Mouse (Mus musculus) heart, adult 9 months (tissue): ENCODE data around the gene Ostf1.

Source experiments
- DNase-seq, 2 experiments: peaks; one replicate each; pipeline ENCODE4 v3.0.0; 2022; ENCODE audit warnings: low spot score in 2 of 2

The Ostf1 gene

DNA sequence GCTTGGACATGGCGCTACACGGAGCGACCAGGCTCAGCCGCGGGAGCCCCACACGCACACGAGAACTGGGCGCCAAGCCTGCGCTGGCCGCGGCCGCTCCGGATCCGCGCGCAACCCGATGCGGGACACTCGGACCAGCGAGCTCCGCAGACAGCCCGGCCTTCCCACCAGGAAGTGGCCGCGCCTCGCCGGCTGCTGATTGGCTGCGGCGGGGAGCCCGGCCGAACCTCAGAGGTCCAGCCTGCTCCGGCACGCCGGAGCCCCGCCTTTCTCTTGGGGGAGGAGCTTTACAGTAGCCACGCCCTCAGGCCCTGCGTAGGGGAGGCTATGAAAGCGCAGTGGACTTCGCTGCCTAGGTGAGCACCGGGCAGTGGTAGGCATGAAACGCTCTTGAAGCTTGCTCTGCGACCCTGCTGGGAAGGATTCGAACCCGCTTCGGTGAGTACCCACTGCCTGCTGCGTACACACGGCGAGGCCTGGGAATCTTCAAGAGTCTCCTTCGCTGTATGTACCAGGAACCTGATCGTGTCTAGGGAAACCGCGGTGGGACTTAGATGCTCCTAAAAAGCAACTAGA, at the start of gene Ostf1, which contains the start of gene Nmrk1:
Ostf1 (minus strand) TSS at position 180 of the 576 bp plus-strand sequence.
Nmrk1 (plus strand) TSS at position 307 of the 576 bp plus-strand sequence.
- DNase-seq, result peak; percentile 96 to 97

DNA sequence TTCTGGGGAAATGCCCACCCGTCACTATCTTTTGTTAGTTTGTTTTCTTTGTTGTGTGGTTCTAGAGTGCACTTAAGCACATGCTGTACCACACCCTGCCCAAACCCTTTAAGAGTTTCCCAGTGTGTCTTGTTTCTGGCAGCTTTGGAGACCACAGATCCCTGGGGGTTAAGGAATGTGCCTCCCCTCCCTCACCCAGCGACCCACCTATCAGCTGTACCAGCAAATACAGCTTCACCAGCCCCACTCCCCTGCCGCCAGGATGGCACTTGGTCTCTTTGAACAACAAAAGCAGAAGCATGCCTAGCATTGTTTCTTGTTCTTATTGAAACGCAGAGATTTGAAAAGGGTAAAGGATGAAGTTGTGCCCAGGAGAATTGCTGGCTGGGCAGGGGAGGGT, 41.5 kb upstream of the Ostf1 start:
- no peak for DNase-seq

DNA sequence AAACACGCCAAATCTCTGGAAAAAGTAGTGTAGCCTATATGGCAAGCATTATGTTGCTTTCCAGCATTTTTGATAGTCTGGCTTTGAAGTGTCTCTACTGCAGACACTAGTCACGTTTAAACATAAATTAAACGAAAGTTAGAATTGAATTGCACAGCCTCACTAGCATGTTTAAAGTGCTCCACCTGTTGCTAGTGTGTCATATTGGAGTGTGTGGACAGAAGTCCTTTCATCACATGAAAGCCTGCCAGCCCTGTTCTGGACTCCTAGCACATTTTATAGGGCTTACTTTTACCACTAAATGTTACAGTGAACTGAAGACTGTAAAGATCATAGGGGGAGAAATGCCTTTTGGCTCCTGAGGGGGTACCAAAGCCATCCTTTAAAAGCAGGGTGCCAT, 40.9 kb upstream of the Ostf1 start:
- no peak for DNase-seq

DNA sequence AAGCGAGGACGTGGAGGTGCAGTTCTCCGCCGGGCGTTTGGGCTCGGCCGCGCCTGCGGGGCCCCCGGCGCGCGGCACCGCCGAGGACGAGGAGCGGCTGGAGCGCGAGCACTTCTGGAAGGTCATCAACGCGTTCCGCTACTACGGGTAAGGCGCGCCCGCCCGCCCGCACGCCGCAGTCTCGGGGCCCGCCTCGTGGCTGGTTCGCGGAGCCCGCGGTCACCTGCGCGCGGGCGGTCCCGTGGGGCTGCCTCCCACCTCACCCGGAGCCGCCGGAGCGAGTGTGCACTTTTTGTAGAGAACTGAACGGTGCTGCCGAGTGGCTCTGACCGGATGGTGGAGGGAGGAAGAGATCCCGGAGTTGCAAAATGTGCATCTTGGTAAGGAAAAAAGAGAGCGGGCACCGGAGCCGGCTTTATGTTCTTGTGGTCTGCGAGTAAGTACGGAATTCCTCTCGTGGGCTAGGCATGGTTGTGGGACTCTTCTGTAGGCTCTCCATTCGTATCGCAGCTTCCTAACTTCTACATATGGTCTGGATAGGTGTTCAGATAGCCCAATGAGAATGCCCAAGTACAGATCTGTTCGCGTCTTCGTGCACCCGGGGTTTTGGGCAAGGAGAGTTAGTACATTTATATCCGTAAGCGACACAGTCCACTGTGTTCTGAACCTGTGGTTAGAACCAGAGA, 39.6 kb upstream of the Ostf1 start:
- DNase-seq, result peak; percentile 23 to 35

DNA sequence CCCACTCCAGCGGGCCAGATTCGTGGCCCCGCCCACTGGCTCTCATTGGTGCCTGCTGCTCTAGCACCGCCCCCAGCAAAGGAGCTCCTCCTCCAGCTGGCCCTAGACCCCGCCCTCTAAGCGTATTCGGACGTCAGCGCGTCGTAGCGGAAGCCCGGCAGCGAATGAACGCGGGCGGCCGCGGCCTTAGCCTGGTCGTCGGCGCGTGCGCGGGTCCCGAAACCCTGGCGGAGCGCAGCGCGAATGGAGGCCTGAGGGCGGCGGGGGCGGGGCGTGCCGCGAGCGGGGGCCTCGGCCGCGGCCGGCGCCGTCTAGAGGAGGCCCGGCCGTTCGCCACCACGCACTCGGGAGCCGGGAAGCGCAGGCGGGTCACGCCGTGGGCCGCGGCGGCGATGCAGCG, 39.0 kb upstream of the Ostf1 start, which contains the start of gene Carnmt1:
Carnmt1 (plus strand) TSS at position 157 of the 400 bp plus-strand sequence.
- peak; percentile 98 to 99 for DNase-seq

DNA sequence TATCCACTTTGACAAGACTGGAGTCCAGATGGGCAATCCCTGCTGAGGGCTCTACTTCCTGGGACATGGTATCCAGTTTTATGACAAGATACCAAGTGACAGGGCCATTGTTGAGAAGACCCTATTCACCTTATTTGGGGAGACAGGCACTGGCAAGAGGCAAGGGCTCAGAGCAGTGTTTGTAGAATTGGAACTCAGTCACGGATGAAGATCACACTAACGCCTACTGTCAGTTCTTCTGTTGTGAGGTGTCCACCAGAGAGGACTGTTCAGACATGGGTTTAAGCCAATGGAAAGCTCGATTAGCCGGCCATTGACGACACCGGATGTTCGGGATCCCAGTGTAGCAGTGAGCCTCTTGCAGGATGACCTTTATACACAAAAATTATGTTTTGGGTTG, 37.9 kb upstream of the Ostf1 start:
- no peak for DNase-seq

DNA sequence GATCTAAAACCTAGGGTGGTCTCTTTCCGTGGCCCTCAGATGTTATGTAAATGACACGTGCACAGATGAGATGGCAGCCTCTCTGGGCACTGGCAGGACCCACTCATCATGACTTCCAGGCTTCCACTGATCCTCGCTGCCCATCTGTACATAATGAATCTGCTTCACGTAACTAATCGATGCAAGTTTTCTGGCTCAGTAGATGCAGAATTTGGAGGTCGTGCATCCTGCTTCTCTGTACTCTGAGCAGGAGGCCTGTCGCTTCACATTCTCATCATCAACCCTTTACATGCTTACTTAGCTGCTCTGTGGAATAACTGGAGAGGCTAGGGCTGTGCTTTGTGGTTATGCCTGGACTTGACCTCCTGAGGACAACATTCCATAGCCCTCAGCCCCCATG, 35.3 kb upstream of the Ostf1 start:
- DNase-seq, result no peak

DNA sequence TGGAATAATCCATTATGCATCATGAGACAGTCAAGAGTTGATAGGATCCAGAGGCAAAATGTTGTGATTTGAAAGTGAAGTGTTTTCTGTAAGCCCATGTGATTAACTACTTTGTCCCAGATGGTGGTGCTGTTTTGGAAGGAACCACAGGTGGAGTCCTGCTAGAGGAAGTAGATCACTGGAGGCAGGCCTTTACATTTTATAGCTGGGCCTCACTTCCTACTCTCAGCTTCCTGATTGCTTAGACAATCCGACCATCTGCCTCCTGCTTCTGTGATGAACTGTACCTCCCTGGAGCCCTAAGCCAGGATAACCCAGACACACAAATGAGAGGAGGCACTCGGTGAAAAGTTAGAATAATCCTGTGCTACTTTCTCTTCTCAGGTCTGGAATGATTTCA, 32.3 kb upstream of the Ostf1 start:
- DNase-seq, result no peak

DNA sequence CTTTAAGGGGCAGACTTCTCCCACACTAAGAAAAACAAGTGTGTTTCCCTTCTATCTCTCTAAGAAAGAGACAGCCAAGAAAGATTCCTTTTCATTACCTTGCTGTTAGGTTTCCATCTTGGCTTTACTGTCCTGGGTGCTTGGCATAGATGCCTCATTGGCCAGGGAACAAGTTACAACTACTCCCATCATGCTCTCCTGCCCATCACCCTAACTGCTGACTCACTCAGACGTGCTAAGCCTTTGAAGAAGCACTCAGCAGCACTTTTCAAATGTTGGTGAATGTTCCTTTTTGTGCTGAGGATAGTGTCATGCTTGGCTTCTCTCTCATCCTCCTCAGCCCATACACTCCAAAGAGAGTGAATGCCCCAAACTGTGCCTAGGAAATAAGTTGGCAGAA, 30.1 kb upstream of the Ostf1 start:
- no peak for DNase-seq

DNA sequence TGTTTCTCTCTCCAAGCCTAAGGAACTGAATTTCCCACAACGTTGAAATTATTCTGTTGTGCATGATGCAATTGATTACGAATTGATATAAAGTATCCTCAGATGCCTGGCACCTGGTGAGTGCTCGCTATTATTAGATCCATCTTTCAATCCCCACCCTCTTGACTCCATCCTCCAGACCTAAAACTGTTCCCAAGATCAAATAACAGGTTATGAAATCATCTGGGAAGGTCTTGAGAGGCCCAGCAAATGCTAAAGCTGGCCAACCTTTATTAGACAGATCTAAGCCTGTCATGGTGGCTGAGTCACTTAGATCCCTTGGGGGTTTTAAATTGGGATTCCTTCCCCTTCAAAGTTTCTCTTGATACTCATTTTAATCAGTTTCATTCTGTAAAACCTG, 28.8 kb upstream of the Ostf1 start:
- DNase-seq, result no peak

DNA sequence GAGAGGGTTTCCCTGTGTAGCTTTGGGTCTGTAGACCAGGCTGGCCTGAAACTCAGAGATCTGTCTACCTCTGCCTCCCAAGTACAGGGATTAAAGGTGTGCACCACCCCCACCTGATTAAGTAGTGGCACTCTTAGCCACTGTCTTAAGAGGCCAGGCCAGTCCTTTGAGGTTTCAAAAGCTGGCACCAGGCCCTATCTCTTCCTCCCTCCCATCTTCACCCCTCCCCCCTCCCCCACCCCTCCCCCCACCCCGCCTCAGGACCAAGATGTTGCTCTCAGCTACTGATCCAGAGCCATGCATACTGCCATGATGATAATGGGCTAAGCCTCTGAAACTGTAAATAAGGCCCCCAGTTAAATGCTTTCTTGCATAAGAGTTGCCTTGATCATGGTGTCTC, 27.7 kb upstream of the Ostf1 start:
- no peak for DNase-seq

DNA sequence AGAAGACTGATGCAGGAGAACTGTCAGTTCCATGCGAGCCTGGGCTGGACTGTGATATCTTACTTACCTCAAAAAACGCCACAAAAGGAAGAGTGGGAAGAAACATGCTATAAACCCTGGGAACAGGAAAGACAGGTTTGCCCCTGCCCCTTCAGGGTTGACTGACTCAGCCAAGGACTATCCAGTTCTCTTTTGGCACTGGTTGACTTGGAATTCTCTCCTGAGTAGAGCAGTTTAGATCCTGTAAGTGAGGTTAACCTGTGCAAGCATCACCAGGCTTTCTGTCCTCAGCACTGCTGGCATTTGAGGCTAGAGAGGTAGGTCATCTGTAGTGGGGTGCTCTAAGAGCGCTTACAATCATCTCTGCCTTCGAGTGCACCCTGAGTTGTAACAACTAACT, 26.9 kb upstream of the Ostf1 start:
- no peak for DNase-seq

DNA sequence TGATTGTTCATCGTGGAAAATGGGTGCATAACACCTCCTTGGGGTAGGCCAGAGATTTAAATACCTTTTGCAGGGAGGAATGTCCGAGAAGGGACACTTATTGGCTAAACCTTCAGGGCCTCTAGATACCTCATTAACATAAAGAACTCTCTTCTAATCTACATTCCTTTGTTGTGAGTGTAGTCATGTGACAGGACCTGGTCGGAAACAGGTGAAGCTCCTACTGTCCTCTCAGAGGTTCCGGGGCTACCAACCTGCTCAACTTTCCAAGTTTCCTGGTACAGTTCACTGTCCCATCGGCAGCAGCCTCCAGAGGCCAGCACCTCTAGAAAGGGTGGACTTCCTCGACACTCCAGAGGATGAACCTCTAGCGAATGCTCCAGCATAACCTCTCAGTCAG, 24.4 kb upstream of the Ostf1 start:
- DNase-seq, result no peak

DNA sequence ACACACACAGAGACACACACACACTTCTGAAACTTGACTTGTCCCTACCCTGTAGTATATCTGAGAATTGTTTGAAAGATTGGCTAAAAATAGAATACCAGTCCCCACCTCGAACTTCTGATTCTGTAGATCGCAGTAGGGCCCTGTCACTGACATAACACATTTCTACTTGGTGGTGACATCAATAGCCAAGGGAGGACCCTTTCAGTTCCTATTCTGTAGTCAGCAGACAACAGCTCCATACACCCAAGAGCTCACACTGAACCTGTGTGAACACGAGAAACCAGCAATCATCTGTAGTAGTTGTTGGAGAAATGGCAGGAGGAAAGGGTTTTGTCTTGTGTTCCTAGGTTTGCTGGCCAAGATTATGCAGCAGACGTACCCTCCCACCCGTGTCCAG, 23.4 kb upstream of the Ostf1 start:
- DNase-seq, result no peak

DNA sequence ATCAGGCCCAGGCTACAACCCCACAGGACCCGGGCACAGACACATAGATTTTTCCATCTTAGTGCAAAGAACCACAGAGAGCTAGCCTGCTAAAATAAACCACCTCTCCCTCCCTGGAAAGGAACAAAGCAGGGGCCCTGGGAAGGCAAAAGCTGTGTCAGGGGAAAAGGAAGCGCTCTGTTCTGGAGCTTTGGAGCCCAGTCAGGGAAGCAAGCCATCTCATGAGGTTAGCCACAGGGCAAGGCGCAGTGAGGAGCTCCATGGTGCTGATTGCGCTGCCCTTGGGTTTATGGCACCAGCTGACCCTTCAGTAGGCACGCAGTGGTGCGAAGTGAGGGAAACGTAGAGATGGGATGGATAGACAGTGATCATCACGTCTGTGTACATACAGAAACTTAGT, 22.7 kb upstream of the Ostf1 start:
- DNase-seq, result no peak

DNA sequence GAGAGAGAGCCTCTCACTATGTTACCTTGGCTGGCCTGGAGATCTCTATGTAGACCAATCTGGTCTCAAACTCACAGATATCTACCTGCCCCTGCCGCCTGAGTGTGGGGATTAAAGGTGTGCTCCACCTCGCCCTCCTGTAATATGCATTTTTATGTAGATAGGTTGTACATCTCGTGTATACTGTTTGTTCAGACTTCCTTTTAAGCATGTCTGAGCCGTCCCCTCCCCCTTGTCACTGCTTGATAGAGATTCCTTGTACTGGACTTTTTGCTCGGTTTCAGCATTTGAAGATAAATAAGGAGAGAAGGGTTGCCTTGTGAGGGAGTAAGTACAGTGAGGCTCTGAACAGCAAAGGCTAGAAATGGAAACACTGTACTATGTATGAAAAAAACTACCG, 21.4 kb upstream of the Ostf1 start:
- DNase-seq, result no peak

DNA sequence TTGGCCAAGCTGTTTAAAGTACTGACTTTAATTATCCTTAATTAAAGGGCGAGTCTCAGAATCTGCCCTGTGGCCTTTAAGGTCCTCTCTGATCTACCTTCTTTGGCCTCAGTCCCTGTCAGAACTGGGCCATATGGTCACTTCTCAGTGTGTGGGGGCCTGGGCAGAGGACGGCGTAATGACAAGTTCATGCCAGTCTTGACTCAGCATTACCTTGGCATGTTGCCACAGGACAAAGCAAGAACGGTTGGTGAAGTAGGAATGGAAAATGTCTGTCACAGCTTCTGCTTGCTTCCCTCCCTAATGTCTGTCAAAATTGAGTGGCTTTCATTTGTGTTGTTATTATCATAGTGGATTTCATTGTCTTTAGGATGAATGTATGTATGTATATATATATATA, 21.0 kb upstream of the Ostf1 start:
- DNase-seq, result no peak

DNA sequence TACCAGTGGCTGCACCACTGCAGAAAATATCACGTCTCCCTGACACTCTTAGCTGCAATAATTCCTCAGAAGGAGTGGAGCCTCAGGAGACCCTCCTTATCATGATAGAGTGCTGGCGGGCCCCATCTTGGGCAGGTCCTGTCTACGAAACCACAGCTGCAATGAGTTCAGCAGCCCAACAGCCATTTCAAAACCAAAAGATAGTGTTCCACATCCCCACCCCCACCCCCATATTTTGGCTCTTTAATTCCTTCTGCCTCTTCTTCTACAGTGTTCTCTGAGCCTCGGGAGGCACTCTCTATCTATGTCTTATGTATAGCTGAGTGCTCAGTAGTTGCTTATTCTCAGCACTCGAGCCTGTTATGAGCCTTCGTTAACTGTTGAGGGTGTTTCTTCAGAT, 18.9 kb upstream of the Ostf1 start:
- DNase-seq, result no peak

DNA sequence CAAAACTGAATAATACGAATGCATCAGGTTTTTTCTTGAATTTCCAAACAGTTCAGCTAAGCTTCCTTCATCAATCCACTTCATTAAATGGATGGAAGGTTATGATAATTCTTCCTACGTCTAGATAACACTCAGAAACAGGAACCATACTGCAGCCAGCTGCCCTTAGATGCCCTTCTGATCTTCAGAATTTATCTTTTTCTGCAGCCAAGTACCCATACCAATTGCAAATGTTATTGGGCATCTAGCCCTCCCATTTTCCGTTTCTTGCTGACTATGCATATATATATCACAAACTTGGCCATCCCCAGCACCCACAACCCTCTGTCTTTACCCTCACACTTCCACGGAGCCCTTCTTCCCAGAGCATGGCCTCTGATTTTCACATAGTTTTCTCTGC, 18.3 kb upstream of the Ostf1 start:
- DNase-seq, result no peak

DNA sequence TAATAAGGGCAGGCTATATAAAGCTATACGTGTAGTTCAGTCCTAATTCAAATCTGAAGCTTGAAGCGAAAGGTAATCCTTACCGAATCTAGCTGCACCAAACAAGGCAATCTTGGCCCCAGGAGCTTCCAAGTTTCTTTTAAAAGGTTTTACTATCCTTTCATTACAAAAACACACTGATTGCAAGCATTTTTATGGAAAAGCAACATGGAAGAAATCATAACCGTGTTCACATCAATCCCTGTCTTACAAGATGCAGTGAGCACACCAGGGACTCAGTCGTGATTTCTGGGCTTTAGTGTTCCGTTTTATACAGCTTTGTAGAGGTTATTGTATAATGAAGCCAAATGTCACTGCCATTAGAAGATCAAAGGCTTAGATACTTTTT, 16.9 kb upstream of the Ostf1 start:
- no peak for DNase-seq

DNA sequence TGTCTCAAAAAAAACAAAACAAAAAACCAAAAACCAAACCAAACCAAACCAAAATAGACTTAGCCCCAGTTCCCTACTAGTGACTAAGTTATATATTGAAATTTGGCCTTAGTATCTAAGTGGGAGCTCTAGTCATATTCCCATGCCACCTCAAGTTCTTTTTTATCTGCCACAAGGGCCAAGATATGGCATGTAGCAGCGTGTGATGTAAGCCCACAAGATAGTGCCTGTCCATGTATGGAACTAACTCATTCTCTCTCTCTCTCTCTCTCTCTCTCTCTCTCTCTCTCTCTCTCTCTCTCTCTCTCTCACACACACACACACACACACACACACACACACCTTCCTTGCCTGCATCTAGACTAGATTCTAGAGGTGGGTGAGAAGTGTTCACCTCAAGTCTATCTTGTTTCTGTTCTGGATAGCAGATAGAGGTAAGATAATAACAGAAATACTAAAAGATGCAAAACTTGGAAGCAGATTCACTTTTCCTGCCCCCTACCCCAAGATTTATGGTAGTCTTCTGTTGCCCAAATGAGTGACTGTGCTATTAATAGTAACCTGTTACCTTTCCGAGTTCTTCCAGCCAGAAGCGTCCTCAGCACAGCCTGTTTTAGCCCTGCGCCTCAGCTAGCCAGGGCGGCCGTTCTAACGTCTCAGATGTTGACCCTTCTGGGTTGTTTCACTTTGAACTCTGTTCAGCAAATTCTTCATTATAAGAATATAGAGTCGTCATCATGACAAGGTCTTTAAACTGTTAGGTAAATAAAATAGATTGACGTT, 16.3 kb upstream of the Ostf1 start:
- DNase-seq, result no peak

DNA sequence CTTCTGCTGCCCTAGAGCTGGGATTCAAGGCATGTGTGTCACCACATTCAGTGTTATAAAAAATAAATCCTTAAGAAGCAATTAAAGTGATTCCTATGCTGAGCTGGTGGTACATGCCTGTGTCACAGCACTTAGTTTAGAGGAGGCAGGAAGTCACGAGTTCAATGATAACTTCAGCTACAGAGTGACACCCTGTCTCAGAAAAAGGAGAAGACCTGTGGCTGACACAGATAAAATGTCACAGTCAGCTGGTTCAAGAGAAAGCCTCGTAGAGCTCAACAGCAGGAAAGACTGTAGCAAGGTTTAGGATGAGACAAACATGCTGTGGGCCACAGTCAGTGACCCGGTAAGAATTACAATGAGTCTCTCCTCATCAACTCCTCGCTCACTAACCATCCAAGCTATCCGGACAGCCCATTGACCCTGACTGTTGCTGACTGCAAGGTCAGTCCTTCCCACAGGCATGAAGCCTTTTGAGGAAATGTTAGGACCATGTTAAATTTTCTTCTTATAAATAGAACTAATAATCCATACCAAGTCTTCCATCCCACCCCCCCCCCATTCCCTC, 15.3 kb upstream of the Ostf1 start:
- DNase-seq, result no peak

DNA sequence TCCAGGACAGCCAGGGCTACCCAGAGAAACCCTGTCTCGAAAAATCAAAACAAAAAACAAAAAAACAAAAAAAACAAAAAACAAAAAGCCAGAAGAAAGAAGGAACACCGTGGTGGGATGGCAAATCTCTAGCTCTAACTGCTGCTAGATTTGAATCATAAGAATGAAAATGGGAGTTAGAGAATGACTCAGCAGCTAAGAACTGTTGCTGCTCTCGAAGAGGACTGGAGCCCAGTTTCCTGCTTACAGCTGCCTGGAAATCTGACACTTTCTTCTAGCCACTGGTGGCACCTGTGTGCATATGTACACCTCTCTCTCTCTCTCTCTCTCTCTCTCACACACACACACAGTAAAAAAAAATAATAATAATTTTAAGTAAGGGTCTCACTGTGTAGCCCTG, 14.8 kb upstream of the Ostf1 start:
- DNase-seq, result no peak
